Mouse (Mus musculus) liver, embryonic 14.5 days (tissue): Measurements from ENCODE around the gene Hist1h2bj. TPM values are rescaled to one million over a fixed set of nuclear protein-coding genes. Genes with fewer than 3 reads are reported as not detected.
A peak's percentile ranks its signal among the peaks of the same experiment; 100 is the strongest.

Experiments used
- ATAC-seq: fragments of 200-750 bp; cut with Nextera tagmentation; 2 replicates; pipeline ENCODE4 v1.8.0; 2017; ENCODE audit warnings: moderate number of reproducible peaks, mild to moderate bottlenecking, moderate library complexity; ENCODE audit not compliant: insufficient read depth
- DNase-seq, 3 experiments: peaks; one replicate each; pipeline ENCODE4 v3.0.0-alpha.2; 2012 to 2013; ENCODE audit warnings: low read depth in 3 of 3, low spot score in 3 of 3
- H3K27ac ChIP-seq: fragments of 300-500 bp; sonication (generic); 2 replicates; pipeline ENCODE4 v1.5.1; 2014; ENCODE audit warnings: moderate library complexity, mild to moderate bottlenecking, control low read depth, inconsistent platforms
- H3K27me3 ChIP-seq: fragments of 300-500 bp; sonication (generic); 2 replicates; pipeline ENCODE4 v1.6.1; 2014; ENCODE audit warnings: mild to moderate bottlenecking, low read length, moderate library complexity; ENCODE audit not compliant: control insufficient read depth, insufficient read depth
- H3K36me3 ChIP-seq: fragments of 300-500 bp; sonication (generic); replicated peaks from 2 replicates; pipeline ENCODE4 v1.6.1; 2014; ENCODE audit warnings: low read depth; ENCODE audit not compliant: control insufficient read depth, insufficient read depth
- H3K4me1 ChIP-seq, 2 experiments: fragments of 200-500 bp in 1 of 2; fragments of 300-500 bp in 1 of 2; sonication (generic) in 1 of 2; replicated peaks; 2 replicates each; pipeline ENCODE4 v1.6.1; 2012 to 2014; ENCODE audit warnings: antibody characterized with exemption in 1 of 2, inconsistent platforms in 1 of 2, low read length in 1 of 2; ENCODE audit not compliant: control insufficient read depth in 2 of 2, insufficient read depth in 2 of 2
- H3K4me2 ChIP-seq: fragments of 300-500 bp; sonication (generic); 2 replicates; pipeline ENCODE4 v1.6.1; 2014; ENCODE audit warnings: low read depth, mild to moderate bottlenecking, control low read depth, moderate library complexity
- H3K4me3 ChIP-seq, 2 experiments: fragments of 200-500 bp in 1 of 2; fragments of 300-500 bp in 1 of 2; sonication (generic) in 1 of 2; 2 replicates each; pipeline ENCODE4 v1.5.1; 2012 to 2014; ENCODE audit warnings: low read depth in 2 of 2, low read length in 2 of 2, mild to moderate bottlenecking in 2 of 2, control low read depth in 1 of 2, inconsistent platforms in 1 of 2, moderate library complexity in 1 of 2; ENCODE audit not compliant: insufficient read depth in 1 of 2
- H3K9ac ChIP-seq: fragments of 300-500 bp; sonication (generic); replicated peaks from 2 replicates; pipeline ENCODE4 v1.6.1; 2014; ENCODE audit warnings: mild to moderate bottlenecking, control low read depth, moderate library complexity
- H3K9me3 ChIP-seq: fragments of 300-500 bp; sonication (generic); 2 replicates; pipeline ENCODE4 v1.6.1; 2016; ENCODE audit warnings: low read length, mixed read lengths; ENCODE audit not compliant: control insufficient read depth
- CTCF ChIP-seq: IDR thresholded peaks from 2 replicates; pipeline ENCODE4 v1.5.1; 2016; ENCODE audit warnings: antibody characterized with exemption, low read depth, control low read depth
- EP300 ChIP-seq: IDR thresholded peaks from 2 replicates; pipeline ENCODE4 v1.6.1; 2016; ENCODE audit warnings: antibody characterized with exemption, low read depth
- whole genome bisulfite sequencing: fragments of 180-500 bp; shearing (Covaris S2); extraction: QIAGEN DNeasy Blood & Tissue Kit; methylation state at CpG from one replicate; pipeline ENCODE4 v1.1.7; 2014; ENCODE audit not compliant: insufficient replicate concordance; 5-methylcytosine and 5-hydroxymethylcytosine counted together
- polyA plus RNA-seq, 2 experiments: library from polyadenylated mRNA; depleted of rRNA in 1 of 2; stranded (reverse) in 1 of 2; unstranded in 1 of 2; fragments of >200 nt; fragmentation: Nextera tagmentation in 1 of 2; extraction: Ambion mirVana in 1 of 2; gene quantifications; 2 replicates each; pipeline versions ENCODE4 v1.2.1 to v1.2.3; 2012 to 2014

Gene Hist1h2bj
- polyA plus RNA-seq, 2 experiments = 12.4 to 21.4 TPM

- H3K4me3 ChIP-seq = peak overlapping the region; percentile 51 to 55
- no peak overlapping the region for H3K27ac ChIP-seq
- ATAC-seq = peak; percentile 35; the same call in 1 of the 2 replicates
- no peak overlapping the region for H3K9ac ChIP-seq
- no peak for TF ChIP-seq CTCF
- TF ChIP-seq EP300 = no peak
- 1% methylated on average over 12 of the region's 12 CpGs for WGBS
- peaks cover 0 to 20% of the 10 kb centered on the region in 2 experiments; a peak in 3 of 4 replicates for H3K4me1 ChIP-seq
- peak overlapping the region; percentile 74 for H3K4me2 ChIP-seq
- H3K36me3 ChIP-seq = no peaks in the 10 kb centered on the region
- DNase-seq = no peak
- no peaks in the 10 kb centered on the region for H3K9me3 ChIP-seq
- peaks cover 58% of the 10 kb centered on the region for H3K27me3 ChIP-seq
These were observed 46.7 kb upstream of the Hist1h2bj start for GRCm38 (mm10) chr13:21996101-21996839.

- Histone ChIP-seq H3K4me2 (peak overlapping the region; percentile 74), H3K4me1 (peaks cover 0 to 25% of the 10 kb centered on the region in 2 experiments; a peak in 3 of 4 replicates), H3K36me3 (no peaks in the 10 kb centered on the region), H3K4me3 (peak overlapping the region; percentile 35 to 55), H3K27me3 (peaks cover 59% of the 10 kb centered on the region), H3K9ac (no peak overlapping the region), H3K9me3 (no peaks in the 10 kb centered on the region), H3K27ac (no peak overlapping the region)
- TF ChIP-seq EP300 (no peak), CTCF (no peak)
- ATAC-seq (no peak), DNase-seq (no peak)
- WGBS = 1% methylated on average over 13 of the region's 13 CpGs
These were observed 46.2 kb upstream of the Hist1h2bj start for GRCm38 (mm10) chr13:21996840-21997185.

GRCm38 (mm10) chr13:21997201-21997820, 45.7 kb upstream of the Hist1h2bj start:
- peaks cover 63% of the 10 kb centered on the region for H3K27me3 ChIP-seq
- H3K9ac ChIP-seq = no peak overlapping the region
- H3K4me2 ChIP-seq = peak overlapping the region; percentile 74

GRCm38 (mm10) chr13:21997821-21998220, 45.2 kb upstream of the Hist1h2bj start:
- DNase-seq (no peak), ATAC-seq (no peak)
- peaks cover 0 to 27% of the 10 kb centered on the region in 2 experiments; a peak in 3 of 4 replicates for H3K4me1 ChIP-seq
- H3K4me3 ChIP-seq = no peak overlapping the region
- no peak overlapping the region for H3K9ac ChIP-seq
- H3K27me3 ChIP-seq = peaks cover 66% of the 10 kb centered on the region
- no peak overlapping the region for H3K27ac ChIP-seq
- 20% methylated on average over 4 of the region's 4 CpGs for WGBS
- no peaks in the 10 kb centered on the region for H3K9me3 ChIP-seq
- TF ChIP-seq EP300 (no peak), CTCF (no peak)
- H3K4me2 ChIP-seq = peak overlapping the region; percentile 74; the same call in 1 of the 2 replicates
- H3K36me3 ChIP-seq = no peaks in the 10 kb centered on the region

More at GRCm38 (mm10) chr13:21997201-21997820, 45.7 kb upstream of the Hist1h2bj start:
- DNase-seq (no peak), ATAC-seq (no peak)
- 2% methylated on average over 21 of the region's 21 CpGs for WGBS
- peak overlapping the region; percentile 35 to 55 for H3K4me3 ChIP-seq
- H3K4me1 ChIP-seq = peaks cover 0 to 27% of the 10 kb centered on the region in 2 experiments; a peak in 3 of 4 replicates
- no peak overlapping the region for H3K27ac ChIP-seq
- H3K9me3 ChIP-seq = no peaks in the 10 kb centered on the region
- no peak for TF ChIP-seq EP300
- TF ChIP-seq CTCF = no peak
- H3K36me3 ChIP-seq = no peaks in the 10 kb centered on the region

GRCm38 (mm10) chr13:21998412-21998811, 44.6 kb upstream of the Hist1h2bj start:
- TF ChIP-seq CTCF (no peak), EP300 (no peak)
- no peak overlapping the region for H3K9ac ChIP-seq
- H3K27ac ChIP-seq = no peak overlapping the region
- DNase-seq (no peak), ATAC-seq (no peak)
- H3K4me2 ChIP-seq = no peak overlapping the region
- no peaks in the 10 kb centered on the region for H3K9me3 ChIP-seq
- WGBS = 37% methylated on average over 3 of the region's 3 CpGs
- peaks cover 70% of the 10 kb centered on the region for H3K27me3 ChIP-seq
- H3K4me3 ChIP-seq = no peak overlapping the region
- no peaks in the 10 kb centered on the region for H3K36me3 ChIP-seq
- peaks cover 0 to 27% of the 10 kb centered on the region in 2 experiments; a peak in 3 of 4 replicates for H3K4me1 ChIP-seq
